Mouse (Mus musculus) right cerebral cortex, postnatal 10 days (tissue): ENCODE measurements around the gene Eif2b3.

Experiments used
- DNase-seq, 2 experiments: peaks; one replicate each; pipeline ENCODE4 v3.0.0; 2021; ENCODE audit warnings: low spot score in 2 of 2

Eif2b3 gene

DNA sequence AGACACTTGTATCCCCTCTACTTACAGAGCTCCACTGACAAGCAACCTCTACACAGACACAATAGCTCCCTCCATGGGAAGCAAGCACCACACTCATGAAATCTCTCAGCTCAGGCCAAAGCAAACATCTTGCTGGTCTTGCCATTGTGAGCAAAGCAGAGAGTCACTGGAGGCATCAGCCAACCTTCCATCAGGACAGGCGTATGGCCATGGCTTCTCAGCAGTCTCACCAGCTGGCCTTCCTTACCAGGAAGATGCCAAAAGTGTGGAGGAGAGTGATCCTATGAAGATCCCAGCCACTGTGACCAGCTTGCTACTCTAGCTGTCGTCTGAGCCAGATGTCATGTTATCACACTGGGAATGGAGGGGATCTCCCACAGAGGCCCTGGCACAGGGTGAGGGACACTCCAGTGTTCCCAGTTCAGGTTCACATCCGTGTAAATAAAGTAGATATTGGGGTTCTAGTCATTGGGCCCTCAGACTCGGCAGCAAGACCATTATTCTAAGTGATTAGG, 4.2 kb upstream of the Eif2b3 start:
- no peak for DNase-seq

DNA sequence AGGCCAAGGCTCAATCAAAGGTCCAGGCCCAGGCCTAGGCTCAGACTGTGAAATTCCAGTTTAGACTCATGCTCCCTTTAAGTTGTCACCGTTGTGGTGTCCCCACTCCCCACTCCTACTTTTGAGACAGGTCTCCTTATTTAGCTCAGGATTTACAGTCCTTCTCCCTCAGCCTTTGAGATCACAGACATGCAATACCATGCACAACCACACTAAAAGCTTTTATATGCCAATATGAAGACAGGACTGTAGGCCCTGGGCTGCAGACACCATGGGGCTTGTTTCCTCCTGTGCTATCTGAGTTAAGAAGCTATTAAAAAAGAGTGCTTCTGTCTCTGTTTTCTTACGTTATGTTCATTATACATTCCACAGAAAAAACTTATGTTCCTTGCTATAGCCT, 1.5 kb upstream of the Eif2b3 start:
- no peak for DNase-seq

- DNase-seq, result no peak
Measured at GRCm38 (mm10) chr4:117018327-117018726, 875 bp upstream of the Eif2b3 start.

- DNase-seq, result no peak
Measured at GRCm38 (mm10) chr4:117023469-117023868, 4.3 kb downstream of the Eif2b3 start.

- no peak for DNase-seq
Measured at GRCm38 (mm10) chr4:117031105-117031504, 11.9 kb downstream of the Eif2b3 start.

DNA sequence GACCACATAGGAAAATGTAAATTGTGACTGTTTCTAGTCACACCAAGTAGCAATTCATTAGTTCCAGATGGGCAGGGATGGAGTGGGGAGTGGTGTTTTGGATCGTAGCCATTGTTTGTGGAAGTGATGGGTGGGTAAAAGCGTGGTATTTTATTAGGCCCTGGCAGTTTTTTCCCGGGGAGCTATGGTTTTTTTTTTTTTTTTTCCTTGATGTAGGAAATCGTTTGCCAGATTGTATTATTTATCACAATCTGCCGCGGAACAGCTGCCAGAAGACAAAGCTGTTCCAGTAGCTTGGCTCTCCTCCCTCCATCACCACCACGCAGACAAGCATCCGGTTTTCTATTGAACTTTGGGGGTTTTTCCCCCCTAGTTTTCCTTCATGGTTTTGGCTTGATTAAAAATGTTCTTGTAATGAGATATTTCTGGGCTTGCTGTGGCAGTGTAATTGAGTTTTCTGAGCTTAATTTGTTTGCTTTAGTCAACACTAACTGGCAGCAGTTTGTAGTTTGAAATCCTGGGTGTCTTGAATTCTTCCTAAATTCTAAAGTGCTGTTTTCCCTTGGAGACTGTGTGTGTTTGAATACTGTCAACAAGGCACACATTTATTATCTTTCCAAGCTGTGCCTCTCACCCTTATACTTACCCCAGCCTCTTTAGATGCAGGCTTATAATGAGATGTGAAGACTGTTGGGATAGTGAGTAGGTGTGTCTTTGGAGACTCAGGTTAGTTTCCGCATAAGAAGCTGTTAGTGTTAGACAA, 20.9 kb downstream of the Eif2b3 start:
- DNase-seq, result peak; percentile 77 to 79

- DNase-seq, result no peak
Measured at GRCm38 (mm10) chr4:117040791-117041190, 21.6 kb downstream of the Eif2b3 start.

DNA sequence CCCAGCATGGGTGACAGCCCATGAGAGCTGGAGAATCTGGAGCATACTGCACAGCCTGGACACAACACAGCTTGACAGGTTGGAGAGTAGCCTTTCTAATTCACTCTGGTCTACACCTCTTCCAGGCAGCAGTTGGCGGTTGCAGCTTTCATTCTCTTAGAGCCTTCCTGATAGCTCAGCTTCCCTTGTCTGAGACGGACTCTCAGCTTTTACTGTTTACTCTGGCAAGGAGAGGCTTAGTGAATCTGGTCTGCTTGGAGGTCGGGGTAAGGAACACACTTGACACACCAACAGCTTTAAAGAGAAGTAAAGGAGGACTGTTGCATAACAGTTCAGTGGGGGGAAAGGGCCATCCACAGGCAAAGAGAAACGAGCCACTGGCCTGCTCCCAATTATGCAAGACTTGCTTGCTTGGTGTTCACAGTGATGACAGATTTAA, 22.1 kb downstream of the Eif2b3 start:
- DNase-seq, result peak in 1 of 2 experiments; percentile 32

DNA sequence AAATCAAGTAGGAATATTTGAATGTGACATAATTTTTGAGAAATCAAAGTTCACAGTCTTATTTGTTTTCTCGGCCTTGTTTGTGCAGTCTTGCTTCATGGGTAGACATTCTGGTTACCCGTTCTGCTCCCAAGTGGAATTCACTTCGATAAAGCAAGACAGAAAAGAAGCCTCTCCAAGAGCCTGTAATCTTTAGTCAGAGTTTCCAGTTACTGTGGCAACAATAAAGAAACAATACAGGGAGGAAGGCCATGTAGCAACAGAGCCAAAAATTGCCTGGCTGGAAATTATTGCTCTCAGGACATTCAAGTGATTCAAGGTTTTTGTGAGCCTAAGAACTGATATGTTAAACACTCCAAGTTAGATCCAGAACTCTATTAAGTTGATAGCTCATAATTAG, 29.6 kb downstream of the Eif2b3 start:
- DNase-seq, result no peak

DNA sequence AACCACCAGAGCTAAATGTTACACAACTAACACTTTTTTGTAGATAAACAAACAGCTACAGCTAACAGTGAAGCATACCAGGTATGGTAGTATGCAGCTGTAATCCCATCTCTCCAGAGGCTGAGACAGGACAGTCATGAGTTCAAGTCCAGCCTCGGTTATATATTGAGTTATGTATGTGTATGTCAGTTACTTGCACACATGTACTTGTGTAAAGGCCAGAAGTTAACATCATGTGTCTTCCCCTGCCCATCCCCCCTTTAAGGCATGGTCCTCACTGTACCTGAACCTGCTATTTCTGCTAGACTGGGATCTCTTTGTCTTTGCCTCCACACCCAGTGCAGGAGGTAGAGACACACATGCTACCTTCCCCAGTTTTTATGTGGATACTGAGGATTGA, 30.3 kb downstream of the Eif2b3 start:
- no peak for DNase-seq

DNA sequence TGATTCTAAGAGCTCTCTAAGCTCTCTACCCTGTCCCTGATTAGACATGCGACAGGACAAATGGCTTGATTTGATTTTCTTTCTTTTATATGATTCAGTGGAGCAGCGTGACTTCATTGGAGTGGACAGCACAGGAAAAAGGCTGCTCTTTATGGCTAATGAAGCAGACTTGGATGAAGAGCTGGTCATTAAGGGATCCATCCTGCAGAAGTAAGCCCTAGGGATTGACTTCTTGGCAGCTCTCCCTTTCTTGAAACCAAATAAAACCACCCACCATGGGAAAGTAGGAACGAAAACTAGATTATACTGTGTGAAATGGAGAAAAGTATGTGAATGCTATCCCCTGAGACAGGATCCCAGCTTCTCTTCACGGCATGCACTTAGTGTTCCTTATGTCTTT, 33.4 kb downstream of the Eif2b3 start:
- no peak for DNase-seq

- DNase-seq, result no peak
Measured at GRCm38 (mm10) chr4:117053956-117054355, 34.8 kb downstream of the Eif2b3 start.

- DNase-seq, result no peak
Measured at GRCm38 (mm10) chr4:117056102-117056501, 36.9 kb downstream of the Eif2b3 start.

DNA sequence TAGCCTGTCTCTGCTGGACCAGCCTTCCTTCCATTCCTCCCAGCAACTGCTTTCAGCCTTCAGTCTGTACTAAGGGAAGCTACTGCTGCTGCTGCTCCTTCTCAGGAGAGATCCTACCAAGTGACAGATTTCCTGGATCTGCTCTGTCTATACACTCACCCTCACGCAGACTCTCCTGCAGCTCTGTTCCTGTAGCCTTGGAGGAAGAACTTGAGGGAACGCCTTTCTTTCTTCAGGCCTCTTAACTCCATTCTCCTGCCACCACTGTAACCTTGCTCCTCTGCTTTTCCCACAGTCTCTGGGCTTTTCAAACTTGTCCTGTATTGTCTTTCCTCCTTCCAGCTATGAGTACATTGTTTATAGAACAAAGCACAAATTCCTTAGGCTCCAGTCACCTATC, 37.3 kb downstream of the Eif2b3 start:
- no peak for DNase-seq

- DNase-seq, result no peak
Measured at GRCm38 (mm10) chr4:117058512-117058911, 39.3 kb downstream of the Eif2b3 start.

DNA sequence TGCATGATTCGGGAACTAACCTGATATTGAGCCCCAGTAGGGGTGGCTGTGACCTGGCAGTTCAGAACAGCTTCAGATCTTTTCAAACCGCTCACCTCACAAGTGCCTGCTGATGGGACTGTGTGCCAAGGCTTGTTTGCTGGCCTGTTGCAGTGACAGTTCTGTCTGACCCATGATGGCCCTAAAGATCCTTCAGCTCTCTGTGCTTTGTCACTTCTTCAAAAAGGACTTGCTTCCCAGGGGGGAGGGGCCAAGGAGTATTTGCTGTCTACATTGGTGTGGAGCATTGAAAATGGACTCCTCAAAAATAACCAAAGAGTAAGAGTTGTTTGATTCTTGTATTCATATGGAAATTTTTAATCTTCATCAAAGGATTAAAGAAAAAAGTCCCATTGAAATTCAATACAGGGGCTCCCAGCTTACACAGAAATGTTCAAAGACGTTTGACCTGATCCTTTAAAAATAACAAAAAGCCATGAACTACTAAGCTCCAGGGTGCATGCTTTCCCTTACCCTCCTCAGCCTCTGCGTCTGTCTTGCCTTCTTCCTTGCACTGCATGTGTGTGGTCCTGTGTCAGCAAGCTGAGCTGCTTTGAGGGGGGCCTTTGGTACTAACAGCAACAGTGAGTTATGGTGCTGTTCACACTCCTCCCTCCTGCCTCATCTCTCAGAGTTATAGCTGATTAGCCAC, 43.6 kb downstream of the Eif2b3 start:
- DNase-seq, result no peak

DNA sequence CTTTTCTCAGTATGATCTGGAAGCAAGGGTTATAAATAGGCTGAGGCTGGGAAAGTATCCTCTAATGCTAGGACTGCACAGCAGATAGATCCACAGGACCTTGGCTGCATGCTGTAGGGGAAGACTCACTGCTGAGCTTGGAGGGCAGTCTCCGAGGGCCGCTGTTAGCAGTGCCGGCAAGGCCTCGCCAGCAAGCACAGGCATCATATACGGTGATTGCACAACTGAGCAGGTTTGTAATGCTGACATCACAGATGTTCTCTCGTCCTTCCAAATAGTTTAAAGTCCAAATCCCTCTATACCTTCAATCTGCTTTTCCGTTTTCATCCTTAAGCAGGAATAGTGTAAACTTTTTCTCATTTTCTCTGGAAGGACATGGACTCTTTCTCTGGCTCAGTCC, 48.8 kb downstream of the Eif2b3 start:
- DNase-seq, result no peak

DNA sequence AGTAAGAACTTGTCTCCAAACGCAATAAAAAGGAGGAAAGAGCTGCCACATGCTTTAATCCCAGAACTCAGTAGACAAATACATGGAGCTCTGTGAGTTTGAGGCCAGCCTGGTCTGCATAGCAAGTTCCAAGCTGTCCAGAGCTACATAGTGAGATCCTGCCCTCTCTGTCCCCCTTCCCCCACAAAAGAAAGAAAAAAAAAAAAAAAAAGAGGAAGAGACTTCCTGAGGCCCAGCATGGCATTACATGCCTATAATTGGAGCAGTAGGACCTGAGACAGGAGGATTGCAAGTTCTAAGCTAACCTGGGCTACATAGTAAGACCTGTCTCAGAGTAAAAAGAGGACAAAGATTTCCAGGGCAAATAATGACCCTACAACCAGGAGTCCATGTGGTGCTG, 50.4 kb downstream of the Eif2b3 start:
- no peak for DNase-seq

DNA sequence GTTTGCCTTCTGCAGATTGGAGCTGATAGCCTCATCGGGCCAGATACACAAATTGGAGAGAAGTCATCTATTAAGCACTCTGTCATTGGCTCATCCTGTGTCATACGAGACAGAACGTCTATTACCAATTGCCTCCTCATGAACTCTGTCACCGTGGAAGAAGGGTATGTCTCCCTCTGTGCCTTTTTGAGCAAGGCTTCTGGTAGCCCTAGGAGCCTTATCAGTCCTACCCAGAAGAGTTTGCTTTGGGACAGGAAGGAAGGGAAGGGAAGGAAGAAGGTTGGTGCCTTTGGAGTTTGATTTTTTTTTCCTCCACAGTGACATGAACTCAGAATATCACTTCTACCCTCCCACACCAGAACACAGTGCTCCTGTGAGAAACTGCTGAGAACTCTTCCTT, 51.4 kb downstream of the Eif2b3 start:
- DNase-seq, result no peak

GRCm38 (mm10) chr4:117071183-117071582, 52.0 kb downstream of the Eif2b3 start:
- DNase-seq, result no peak

DNA sequence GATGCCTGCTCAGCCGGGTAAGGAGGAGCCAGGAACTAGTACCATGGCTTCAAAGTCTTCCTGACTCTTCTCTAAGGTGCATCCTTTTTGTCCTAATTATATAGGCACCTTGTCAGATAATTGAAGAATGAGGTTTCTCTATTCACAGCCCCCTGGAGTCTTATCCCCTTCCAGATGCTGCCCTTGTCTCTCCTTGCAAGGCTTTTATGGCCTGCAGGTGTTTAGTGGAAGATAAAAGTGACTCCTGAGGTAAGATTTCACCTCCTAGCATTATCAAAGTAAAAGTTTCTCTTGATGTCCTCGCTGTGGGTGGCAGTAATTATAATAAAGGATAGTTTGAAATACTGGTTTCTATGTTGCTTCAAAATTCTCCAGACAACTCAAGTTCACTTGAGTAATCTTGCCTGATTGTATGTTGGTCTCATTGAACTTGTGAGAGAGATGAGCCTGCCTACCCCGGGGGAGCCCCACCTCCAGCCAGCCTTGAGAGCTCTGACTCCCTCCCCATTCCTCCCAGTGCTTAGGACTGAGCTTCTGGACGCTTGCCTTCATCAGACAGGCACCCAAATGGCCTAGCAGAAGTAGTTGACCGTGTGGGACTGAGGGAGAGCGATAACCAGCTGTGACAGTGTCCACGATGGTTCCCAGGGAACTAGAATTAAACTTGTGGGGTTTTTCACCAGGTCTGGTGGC, 68.9 kb downstream of the Eif2b3 start:
- DNase-seq, result no peak

DNA sequence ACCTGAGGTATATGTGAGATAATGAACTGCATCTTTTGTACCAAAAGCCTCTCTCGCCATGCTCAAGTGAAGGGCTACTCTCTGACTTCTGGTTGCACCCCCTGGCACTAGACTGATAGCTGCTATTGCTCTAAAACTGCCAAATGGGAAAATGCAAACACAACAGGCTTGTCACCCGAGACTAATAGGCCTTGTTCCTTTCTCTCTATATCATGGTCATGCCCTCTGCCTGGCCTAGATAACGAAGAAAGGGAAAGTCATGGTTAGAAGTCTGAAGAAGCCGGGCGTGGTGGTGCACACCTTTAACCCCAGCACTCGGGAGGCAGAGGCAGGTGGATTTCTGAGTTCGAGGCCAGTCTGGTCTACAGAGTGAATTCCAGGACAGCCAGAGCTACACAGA, 71.4 kb downstream of the Eif2b3 start:
- no peak for DNase-seq
